Mouse (Mus musculus): ENCODE data around the gene Zfp114.

The Zfp114 gene

DNA sequence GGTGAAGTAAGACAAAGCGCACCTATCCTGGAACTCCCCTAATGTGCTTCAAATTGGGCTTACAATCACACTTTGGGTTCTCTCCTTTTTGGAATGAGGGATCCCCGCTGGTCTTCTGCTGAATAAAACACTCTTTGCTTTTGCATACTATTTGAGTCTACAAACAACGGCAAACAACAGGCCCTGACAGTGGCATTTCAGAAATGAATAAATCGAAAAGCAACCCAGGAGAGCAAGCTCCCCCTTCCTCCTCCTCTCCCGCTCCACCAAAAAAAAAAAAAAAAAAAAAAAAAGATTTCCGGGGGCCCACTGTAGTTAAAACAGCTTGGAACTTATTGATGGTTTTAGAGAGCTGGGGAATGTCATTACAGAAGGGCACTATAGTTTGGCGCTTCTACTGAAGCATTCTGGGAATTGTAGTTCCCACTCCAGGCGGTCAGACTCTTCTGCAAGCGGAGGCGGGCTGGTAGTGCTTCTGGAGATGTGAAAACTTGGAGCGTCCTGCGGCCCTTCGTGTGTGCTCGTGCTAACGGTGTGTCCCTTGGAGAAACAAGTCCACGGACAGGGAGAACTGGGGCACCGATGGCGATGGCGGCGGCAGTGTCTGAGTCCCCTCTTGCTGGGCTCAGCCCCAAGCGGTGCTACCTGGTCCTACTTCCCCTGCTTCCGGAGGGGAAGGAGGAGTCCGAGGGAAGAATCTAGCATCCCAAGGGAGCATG lies at the start of gene Zfp114:
Zfp114 (plus strand) TSS at position 443 of the 719 bp plus-strand sequence.
- CTCF ChIA-PET, result interaction anchor here (0.6 kb wide), 1 partner anchor 127 kb away, joined by 9 read pairs; no protein-coding TSS in a partner anchor

DNA sequence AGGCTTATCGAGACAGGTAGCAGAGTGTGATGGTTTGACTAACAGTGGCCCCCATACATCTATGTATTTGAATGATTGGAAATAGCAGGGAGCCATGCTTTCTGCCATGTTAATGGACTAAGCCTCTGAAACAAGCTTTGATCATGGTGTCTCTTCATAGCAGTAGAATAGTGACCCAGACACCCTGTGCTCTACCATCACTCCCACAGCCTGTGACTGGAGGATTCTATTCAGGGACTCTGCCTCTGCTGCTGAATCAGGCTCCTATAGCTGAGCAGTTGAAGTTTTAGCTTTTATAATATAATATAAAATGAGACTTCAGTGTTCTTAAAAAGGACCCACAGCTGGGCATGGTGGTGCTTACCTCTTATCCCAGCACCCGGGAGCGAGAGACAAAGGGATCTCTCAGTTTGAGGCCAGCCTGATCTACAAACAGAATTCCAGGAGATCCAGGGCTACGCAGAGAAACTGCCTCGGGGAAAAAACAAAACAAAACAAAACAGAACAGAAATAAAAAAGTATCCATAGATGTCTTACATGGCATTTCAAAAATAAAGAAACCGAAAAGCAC lies 41.4 kb upstream of the Zfp114 start:
- CTCF ChIA-PET, result no interaction called here

DNA sequence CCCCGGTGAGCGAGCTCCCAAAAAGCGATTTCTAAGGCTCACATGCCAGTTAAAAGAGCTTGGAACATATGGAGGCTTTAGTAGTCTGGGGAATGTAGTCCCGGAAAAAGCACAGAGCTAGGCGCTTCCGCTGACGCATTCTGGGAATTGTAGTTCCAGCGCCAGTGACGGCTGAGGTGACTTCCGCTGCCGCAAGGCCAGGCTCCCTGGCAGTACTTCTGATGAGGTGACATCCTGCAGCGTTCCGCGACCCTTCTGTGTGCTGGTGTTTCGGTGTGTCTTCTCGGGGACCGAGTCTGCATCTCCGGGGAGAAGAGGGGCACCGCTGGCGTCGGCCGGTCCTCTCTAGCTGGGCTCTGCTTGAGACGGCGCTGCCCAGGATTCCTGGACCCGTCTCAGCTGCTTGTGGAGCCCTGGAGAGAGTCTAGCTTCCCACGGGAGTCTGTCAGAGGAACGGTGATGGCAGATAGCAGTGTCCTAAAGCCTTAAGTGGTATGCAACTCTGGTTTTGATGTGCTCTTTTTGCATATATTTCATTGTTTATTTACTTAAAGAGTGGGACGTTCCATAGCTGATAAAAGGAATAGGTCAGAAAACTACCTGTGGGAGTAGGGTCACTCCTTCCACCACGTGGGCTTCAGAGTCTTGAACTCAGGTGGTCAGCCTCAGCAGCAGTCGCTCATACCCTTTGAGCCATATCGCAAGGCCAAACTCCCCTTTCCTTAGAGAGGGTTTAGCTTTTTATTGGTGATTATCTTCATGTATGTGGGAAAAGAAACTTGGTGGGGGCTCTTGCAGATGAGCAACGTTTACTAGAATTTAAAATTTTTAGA lies 40.6 kb upstream of the Zfp114 start, which contains the start of gene Zfp235:
Zfp235 (plus strand) TSS at position 174 of the 833 bp plus-strand sequence.
- CTCF ChIA-PET, result no interaction called here

DNA sequence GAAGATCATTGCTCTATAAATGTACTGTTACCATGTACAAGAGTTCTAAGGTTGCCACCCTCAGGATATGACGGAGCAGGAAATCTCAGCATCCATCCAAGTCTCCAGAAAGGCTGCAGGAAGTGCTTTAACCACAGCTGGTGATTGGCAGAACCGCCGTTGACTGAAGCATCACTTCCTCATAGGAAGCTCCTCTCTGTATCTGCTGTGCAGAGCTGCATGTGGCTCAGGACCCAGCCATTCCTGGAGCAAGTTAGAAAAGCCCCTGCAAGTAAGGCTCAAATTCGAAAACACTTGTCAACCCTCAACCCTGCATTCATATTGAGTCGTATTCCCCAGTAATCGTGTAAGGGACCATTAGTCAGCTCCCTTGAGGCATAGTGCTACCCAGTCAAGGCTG lies 32.3 kb upstream of the Zfp114 start:
- CTCF ChIA-PET, result no interaction called here

DNA sequence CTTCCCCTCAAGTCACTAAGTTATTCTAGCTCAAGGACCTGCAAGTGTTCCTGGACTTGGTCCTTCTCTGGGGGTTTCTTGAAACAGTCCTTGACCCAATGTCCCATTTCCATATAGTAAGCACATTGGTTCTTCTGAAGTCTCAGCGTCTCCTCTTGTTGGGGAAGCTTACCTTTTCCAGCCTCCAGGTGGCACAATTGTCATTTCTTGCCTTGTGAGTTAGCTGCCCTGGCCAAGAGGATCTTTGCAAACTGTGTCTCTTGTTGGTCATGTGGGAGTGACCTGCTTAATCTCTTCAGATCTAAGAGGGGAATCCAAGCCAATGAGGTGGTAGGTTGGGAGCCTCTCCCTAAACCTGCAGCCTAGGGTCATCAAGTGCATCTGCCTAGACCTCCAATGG lies 21.6 kb upstream of the Zfp114 start:
- CTCF ChIA-PET, result no interaction called here

DNA sequence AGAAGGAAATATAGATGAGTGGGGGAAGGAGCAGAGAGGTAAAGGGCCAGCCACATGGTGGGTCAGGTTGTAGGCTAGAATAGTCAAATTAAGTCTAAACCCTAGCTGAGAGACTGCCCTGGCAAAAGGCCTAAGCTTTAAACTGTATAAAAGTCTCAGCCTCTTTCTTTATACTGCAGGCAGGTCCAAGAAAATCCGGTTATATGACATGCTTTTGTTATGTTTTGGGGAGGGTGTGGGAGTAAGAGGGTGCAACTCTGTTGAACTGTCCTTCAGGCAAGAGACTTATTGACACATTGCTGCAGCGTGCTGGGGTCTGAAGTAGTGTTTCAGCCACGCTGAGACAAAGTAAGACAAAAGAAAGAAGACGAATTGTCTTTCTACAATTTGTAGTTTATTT lies 2.7 kb upstream of the Zfp114 start:
- CTCF ChIA-PET, result no interaction called here

DNA sequence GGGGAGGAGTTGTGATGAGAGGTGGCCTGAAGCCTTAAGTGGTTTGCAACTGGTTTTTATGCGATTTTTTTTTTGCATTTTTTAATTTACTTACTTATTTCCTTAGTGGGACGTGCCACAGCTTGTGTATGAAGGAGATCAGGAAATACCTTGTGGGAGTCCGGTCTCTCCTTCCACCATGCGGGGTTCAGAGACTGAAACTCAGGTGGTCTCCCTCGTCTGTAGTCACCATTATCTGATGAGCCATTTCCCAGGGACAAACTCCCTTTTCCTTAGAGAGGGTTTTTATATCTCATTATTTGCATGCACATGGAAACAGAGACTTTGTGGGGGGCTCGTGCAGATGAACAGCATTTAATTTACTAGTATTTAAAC lies 464 bp downstream of the Zfp114 start:
- CTCF ChIA-PET, result interaction anchor here (0.6 kb wide), 1 partner anchor 126 kb away, joined by 9 read pairs; no protein-coding TSS in a partner anchor

DNA sequence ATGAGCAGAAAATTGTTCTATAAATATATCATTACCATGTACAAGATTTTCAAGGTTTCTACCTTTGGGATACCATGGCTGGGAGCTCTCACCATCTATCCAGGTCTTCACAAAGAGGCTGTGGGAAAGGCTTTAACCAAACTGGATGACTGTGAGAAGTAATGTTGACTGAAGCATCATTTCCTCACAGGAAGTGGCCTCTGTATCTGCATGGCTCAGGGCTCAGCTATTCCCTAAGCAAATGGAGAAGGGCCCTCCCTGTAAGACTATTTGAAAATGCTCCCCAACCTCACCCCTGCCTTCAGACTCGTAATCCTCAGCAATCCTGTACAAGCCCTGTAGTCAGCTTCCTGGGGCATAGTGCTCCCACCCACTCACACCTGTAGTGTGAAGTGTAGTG lies 12.8 kb downstream of the Zfp114 start:
- CTCF ChIA-PET, result no interaction called here

DNA sequence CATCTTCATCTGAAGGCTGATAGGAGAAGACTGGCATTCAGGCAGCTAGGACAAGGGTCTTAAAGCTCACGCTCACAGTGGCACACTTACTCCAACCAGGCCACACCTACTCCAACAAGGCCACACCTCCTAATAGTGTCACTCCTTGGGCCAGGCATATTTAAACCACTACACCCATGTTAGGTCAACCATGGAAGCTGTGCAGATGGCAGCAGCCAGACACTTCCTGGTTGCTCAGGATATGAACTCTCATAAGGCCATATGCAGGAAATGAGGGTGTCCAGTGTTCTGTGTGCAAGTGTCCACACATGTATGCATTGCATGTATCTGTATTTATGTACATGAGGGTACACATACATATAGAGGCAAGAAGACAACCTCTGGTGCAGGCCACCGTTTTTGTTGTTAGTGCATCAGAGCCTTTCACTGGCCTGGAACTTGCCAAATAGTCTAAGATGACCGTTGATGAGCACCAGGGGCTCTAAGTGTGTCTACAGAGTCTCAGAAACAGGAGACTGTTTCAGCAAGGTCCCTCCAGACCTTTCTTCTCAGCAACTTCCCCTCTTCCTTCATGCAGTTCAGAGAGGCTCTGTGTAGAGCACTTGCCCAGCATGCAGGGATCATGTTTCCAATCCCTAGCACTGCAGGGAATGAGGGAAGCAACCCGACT lies 14.2 kb downstream of the Zfp114 start:
- CTCF ChIA-PET, result no interaction called here

DNA sequence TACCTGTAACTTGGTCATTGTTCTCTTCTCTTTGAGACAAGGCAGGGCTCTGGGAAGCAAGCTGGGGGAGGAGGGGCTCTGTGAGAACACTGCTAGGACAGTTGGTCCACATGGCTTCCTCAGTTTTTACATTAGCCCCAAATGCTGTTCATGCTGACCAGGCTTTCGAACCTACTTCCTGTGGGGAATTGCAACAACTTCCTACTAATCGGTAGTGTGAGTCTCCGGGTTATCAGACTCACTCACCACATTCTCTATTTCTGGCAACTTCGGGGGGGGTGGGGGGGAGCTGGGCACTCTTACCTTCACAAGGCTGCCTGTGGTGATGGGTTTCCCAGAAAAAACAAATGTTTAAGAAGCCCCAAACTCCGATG lies 14.7 kb downstream of the Zfp114 start:
- CTCF ChIA-PET, result no interaction called here

DNA sequence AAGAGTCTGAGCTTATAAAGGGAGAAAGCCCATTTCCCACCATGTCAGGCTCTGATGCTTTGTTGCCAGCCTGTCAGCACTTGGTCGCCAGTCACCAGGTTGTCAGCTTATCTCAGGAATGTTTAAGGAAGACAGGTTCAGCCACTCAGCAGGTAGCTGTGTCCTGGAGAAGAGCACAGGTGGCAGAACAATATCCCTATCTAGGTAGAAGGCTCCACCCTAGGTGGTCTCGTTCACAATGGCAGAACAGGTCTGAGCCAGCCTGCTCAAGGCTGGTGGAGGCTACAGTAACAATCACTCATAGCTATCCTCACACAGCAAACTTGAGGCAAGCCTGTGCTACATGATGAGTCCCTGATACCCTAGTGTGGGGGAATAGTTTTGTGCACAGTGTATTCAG lies 16.5 kb downstream of the Zfp114 start:
- CTCF ChIA-PET, result no interaction called here

DNA sequence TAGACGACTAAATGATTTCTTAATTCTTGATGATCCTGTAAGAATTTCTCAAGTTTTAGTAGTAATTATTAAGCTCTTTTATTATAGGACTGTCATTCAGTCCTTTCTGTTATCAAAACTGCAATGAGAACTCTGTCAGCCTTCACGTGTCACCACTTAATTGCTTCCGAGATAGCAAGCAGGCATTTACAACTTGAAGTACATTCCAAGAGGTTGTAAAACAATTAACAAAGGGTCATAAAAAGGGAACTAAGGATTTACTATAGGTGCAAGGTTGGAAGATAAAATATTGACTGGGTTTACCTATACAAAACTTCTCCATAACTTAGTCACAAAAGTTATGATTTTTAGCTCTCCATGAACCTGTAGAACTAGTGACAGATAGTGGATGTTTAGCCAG lies 18.3 kb downstream of the Zfp114 start:
- CTCF ChIA-PET, result no interaction called here

DNA sequence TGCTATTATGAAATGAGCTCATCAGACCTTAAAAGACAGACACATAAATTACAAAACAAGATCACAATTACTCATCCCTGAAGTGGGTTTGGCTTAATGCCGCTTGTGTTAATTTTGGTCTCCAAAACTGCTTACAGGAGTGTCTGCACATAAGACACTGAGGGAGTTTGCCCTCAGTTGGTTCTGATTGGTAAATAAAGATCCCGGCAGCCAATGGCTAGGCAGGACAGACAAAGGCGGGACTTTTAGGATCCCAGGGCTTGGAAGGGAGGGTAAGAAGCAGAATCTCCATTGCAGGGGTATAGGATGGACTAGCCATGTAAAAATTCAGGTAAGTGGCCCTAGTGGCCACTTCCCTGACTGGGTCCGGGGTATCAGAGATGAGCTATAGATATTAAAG lies 22.1 kb downstream of the Zfp114 start:
- CTCF ChIA-PET, result no interaction called here

DNA sequence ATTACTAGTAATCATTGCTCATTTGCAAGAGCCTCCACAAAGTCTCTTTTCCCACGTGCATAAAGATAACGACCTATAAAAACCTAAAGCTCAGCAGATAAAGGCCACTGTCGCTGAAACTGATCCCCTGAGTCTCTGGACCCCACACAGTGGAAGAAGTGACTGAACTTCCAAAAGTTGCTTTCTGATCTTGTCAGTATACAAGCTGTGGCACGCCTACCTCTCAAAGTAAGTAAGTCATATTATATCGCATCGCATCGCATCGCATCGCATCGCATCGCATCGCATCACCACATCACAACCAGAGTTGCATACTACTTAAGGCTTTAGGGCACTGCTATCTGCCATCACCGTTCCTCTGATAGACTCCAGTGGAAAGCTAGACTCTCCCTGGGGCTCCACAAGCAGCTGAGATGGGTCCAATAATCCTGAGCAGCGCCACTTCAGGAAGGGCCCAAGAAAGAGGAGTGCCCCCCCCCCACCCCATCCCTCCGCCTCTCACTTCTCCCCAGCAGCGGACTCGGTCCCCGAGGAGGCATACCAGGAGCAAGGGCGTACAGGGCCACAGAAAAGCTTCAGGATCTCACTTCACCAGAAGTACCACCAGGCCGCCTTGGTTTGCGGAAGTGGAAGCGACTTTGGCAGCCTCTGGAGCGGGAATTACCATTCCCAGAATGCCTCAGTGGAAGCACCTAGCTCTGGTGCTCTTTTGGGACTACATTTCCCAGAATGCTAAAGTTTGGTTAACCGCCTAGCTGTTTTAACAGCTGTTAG lies 32.8 kb downstream of the Zfp114 start:
- CTCF ChIA-PET, result no interaction called here

DNA sequence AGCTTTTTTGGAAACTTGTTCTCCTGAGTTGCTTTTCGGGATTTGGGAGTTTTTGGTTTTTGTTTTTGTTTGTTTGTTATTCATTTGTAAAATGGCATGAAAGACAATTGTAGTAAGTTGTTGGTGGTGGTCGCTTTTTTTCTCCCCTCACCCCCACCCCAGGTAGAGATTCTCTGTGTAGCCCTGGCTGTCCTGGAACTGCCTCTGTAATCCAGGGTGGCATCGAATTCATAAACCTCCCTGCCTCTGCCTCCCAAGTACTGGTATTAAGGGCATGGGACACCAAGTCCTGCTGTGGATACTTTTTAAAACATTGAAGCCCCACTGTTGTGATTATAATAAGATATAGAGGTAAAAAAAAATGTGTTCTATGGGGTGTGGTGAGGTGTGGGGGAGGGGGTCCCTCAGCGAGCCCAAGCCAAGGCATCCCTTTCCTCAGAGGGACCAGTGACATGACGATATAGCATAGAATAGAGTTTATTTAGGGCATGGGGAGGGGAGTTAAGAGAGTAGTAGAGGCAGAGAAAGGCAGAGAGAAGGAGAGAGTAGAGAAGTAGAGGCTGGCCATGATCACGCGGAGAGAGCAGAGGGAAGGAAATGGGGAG lies 33.5 kb downstream of the Zfp114 start:
- CTCF ChIA-PET, result no interaction called here

DNA sequence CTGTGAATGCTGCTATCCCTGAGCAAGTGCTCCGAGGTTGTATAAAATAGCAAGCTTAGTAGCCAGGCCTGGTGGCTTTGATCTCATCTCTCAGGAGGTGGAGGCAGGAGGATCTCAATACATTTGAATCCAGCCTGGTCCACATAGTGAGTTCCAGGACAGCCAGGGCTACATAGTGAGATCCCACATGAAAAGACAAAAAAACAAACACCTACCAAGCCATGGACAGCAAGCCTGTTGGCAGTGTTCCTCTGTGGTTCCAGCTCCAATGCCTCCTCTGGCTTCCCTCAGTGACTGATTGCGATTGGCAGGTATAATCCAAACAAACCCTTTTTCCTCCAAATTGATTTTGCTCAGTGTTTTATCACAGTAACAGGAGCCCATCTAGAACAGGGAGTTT lies 35.4 kb downstream of the Zfp114 start:
- CTCF ChIA-PET, result no interaction called here

DNA sequence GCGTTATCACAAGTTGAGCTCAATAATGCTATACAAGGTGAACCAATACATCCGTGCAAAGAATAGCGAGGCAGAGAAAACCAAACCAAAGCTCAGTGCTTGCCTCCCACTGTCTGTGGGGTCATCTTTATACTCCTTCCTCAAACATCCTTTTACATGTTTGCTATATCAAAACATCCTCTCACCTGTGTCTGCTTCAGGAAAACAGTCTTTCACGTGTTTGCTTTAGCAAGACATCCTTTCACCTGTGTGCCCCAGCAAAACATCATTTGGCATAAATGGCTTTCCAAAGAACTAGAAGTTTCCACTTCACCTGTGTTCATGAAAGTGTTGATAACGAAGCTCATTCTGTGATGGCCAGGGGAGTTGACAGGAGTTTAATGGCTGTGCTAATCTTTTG lies 36.5 kb downstream of the Zfp114 start, which contains the start of gene Zfp111:
Zfp111 (minus strand) TSS at position 101 of the 400 bp plus-strand sequence.
- CTCF ChIA-PET, result no interaction called here
